Mouse (Mus musculus) CH12.LX (cell line): ENCODE data around the gene Rasl10a. TPM values are rescaled to one million over a fixed set of nuclear protein-coding genes. Genes with fewer than 3 reads are reported as not detected.

Source experiments
- DNase-seq: peaks from one replicate; pipeline ENCODE4 v3.0.0-alpha.2; 2013; ENCODE audit errors: extremely low read depth
- H3K27ac ChIP-seq: 2 replicates; pipeline ENCODE4 v1.5.1; 2012; ENCODE audit warnings: low read depth, mild to moderate bottlenecking, control low read depth, moderate library complexity; ENCODE audit not compliant: insufficient read depth
- H3K27me3 ChIP-seq: replicated peaks from 2 replicates; pipeline ENCODE3; 2012; ENCODE audit warnings: inconsistent platforms
- H3K36me3 ChIP-seq, 2 experiments: replicated peaks in 1 of 2; 2 replicates each; pipeline versions ENCODE3 to v1.6.1; 2012; ENCODE audit warnings: inconsistent platforms in 1 of 2, low read length in 1 of 2, mild to moderate bottlenecking in 1 of 2, mixed read lengths in 1 of 2, moderate library complexity in 1 of 2; ENCODE audit not compliant: control insufficient read depth in 1 of 2, insufficient read depth in 1 of 2
- H3K4me1 ChIP-seq, 2 experiments: 2 replicates each; pipeline ENCODE4 v1.6.1; 2012; ENCODE audit warnings: inconsistent platforms in 1 of 2, moderate library complexity in 1 of 2; ENCODE audit not compliant: insufficient read depth in 2 of 2, control insufficient read depth in 1 of 2
- H3K4me2 ChIP-seq: 2 replicates; pipeline ENCODE4 v1.6.1; 2012; ENCODE audit warnings: low read depth, mild to moderate bottlenecking, control low read depth; ENCODE audit not compliant: poor library complexity, insufficient read depth, severe bottlenecking
- H3K4me3 ChIP-seq, 3 experiments: fragments of 150-350 bp in 1 of 3; sonication (generic) in 1 of 3; replicated peaks in 1 of 3; 2 replicates each; pipeline versions ENCODE3 to v1.5.1; 2011 to 2012; ENCODE audit warnings: low read depth in 2 of 3, low read length in 2 of 3, mild to moderate bottlenecking in 2 of 3, moderate library complexity in 2 of 3, control low read depth in 1 of 3, improper control_type of control experiment in 1 of 3, inconsistent platforms in 1 of 3, mixed read lengths in 1 of 3; ENCODE audit not compliant: poor library complexity in 1 of 3
- H3K79me2 ChIP-seq: replicated peaks from 2 replicates; pipeline ENCODE4 v1.6.1; 2012; ENCODE audit warnings: mild to moderate bottlenecking, moderate library complexity; ENCODE audit not compliant: control insufficient read depth, poor library complexity, insufficient read depth, severe bottlenecking; ENCODE audit errors: extremely low read depth
- H3K9ac ChIP-seq: 2 replicates; pipeline ENCODE4 v1.6.1; 2012; ENCODE audit warnings: low read depth, mild to moderate bottlenecking, control low read depth, moderate library complexity; ENCODE audit not compliant: insufficient read depth
- H3K9me3 ChIP-seq: replicated peaks from 2 replicates; pipeline ENCODE3; 2012; ENCODE audit warnings: low read length, inconsistent platforms, mixed read lengths
- BHLHE40 ChIP-seq: IDR thresholded peaks from 2 replicates; pipeline ENCODE4 v1.6.1; 2011; ENCODE audit warnings: mild to moderate bottlenecking, low read depth, low read length, improper control_type of control experiment
- CHD1 ChIP-seq: IDR thresholded peaks from 2 replicates; pipeline ENCODE4 v1.6.1; 2012; ENCODE audit warnings: low read depth, low read length, improper control_type of control experiment, inconsistent platforms
- GABPA ChIP-seq: IDR thresholded peaks from 2 replicates; pipeline ENCODE4 v1.6.1; 2012; ENCODE audit warnings: low read depth, low read length, improper control_type of control experiment, inconsistent platforms; ENCODE audit not compliant: insufficient replicate concordance
- KAT2A ChIP-seq: IDR thresholded peaks from 2 replicates; pipeline ENCODE4 v1.6.1; 2012; ENCODE audit warnings: low read length, improper control_type of control experiment, inconsistent platforms; ENCODE audit not compliant: insufficient replicate concordance
- MAX ChIP-seq: IDR thresholded peaks from 2 replicates; pipeline ENCODE4 v1.6.1; 2011; ENCODE audit warnings: low read length, improper control_type of control experiment
- MAZ ChIP-seq: IDR thresholded peaks from 2 replicates; pipeline ENCODE4 v1.6.1; 2012; ENCODE audit warnings: low read depth, mild to moderate bottlenecking, inconsistent platforms, low read length, improper control_type of control experiment, moderate library complexity
- MYC ChIP-seq: IDR thresholded peaks from 2 replicates; pipeline ENCODE4 v1.6.1; 2011; ENCODE audit warnings: low read depth, mild to moderate bottlenecking, improper control_type of control experiment, low read length
- NELFE ChIP-seq: IDR thresholded peaks from 2 replicates; pipeline ENCODE4 v1.6.1; 2011; ENCODE audit warnings: low read depth, low read length, improper control_type of control experiment
- NRF1 ChIP-seq: IDR thresholded peaks from 2 replicates; pipeline ENCODE4 v1.6.1; 2014; ENCODE audit warnings: low read depth, mild to moderate bottlenecking, inconsistent platforms, low read length, improper control_type of control experiment, moderate library complexity
- PAX5 ChIP-seq: IDR thresholded peaks from 2 replicates; pipeline ENCODE4 v1.6.1; 2012; ENCODE audit warnings: low read length, inconsistent platforms, mixed read lengths
- POLR2A ChIP-seq: IDR thresholded peaks from 2 replicates; pipeline ENCODE4 v1.6.1; 2011; ENCODE audit warnings: low read depth, mild to moderate bottlenecking, improper control_type of control experiment, low read length
- POLR2AphosphoS2 ChIP-seq: IDR thresholded peaks from 2 replicates; pipeline ENCODE4 v1.6.1; 2011; ENCODE audit warnings: low read depth, low read length, improper control_type of control experiment
- RAD21 ChIP-seq: IDR thresholded peaks from 2 replicates; pipeline ENCODE4 v1.6.1; 2011; ENCODE audit warnings: low read depth, mild to moderate bottlenecking, low read length, improper control_type of control experiment, moderate library complexity
- SIN3A ChIP-seq: IDR thresholded peaks from 2 replicates; pipeline ENCODE4 v1.6.1; 2012; ENCODE audit warnings: low read length, improper control_type of control experiment, inconsistent platforms
- SMC3 ChIP-seq: IDR thresholded peaks from 2 replicates; pipeline ENCODE4 v1.6.1; 2011; ENCODE audit warnings: low read depth, low read length, improper control_type of control experiment
- USF2 ChIP-seq: conservative IDR thresholded peaks from 2 replicates; pipeline ENCODE4 v1.6.1; 2011; ENCODE audit warnings: low read depth, low read length, improper control_type of control experiment
- ZKSCAN1 ChIP-seq: IDR thresholded peaks from 2 replicates; pipeline ENCODE4 v1.6.1; 2012; ENCODE audit warnings: low read depth, inconsistent platforms, low read length, improper control_type of control experiment, borderline replicate concordance
- ZMIZ1 ChIP-seq: IDR thresholded peaks from 2 replicates; pipeline ENCODE4 v1.6.1; 2012; ENCODE audit warnings: low read depth, mild to moderate bottlenecking, inconsistent platforms, low read length, improper control_type of control experiment
- dilution Hi-C: fragments of 300-500 bp; cut with MboI; formaldehyde crosslinking; loops from 2 replicates; pipeline ENCODE4 v1.14.3; 2020; ENCODE audit warnings: low sequenced_read_pairs; ENCODE audit not compliant: extremely low pct_unique_long_range_greater_than_20kb, extremely low pct_ligation_motif_present
- in situ Hi-C: fragments of 300-500 bp; cut with MboI; formaldehyde crosslinking; loops from 3 replicates; pipeline ENCODE4 v1.14.3; 2019; ENCODE audit warnings: low sequenced_read_pairs, low pct_ligation_motif_present, low pct_unique_long_range_greater_than_20kb, mixed read lengths
- polyA plus RNA-seq: library from polyadenylated mRNA; unstranded; fragments of >175 nt; gene quantifications from 2 replicates; pipeline ENCODE4 v1.2.1, GENCODE M21; 2012; ENCODE audit warnings: low read depth; ENCODE audit not compliant: insufficient read length
- total RNA-seq, 2 experiments: library from RNA; depleted of rRNA; stranded (reverse); fragments of 300-350 nt in 1 of 2; fragments of >200 nt in 1 of 2; gene quantifications; 2 replicates each; pipeline ENCODE4 v1.2.3; 2012 to 2014

Gene Rasl10a
- total and polyA plus RNA-seq, 3 experiments, result 3.0 to 7.5 (median 6.5) TPM

DNA sequence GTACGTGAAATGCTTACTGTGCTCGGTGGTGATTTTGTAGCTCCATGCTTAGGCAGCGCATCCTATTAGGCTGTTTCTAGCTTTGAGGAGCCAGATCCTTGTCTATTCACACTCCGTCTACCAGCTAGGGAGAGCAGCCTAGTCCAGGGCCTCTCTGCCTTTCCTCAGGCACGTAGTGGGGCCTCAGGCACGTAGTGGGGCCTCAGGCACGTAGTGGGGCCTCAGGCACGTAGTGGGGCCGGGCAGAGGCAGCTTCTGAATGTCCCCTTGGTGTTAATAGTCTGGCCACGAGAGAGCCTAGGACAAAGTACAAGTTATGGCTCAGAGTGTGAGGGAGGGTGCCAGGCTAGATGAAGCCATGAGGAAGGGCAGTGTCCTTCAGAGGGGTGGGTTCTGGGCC lies 25.2 kb upstream of the Rasl10a start:
- Histone ChIP-seq H3K9me3 (no peaks in the 10 kb centered on the region), H3K36me3 (peaks cover 77 to 94% of the 10 kb centered on the region in 2 experiments), H3K9ac (no peak overlapping the region), H3K4me1 (no peaks in the 10 kb centered on the region), H3K4me3 (no peak overlapping the region), H3K27me3 (no peaks in the 10 kb centered on the region), H3K27ac (no peak overlapping the region), H3K79me2 (no peaks in the 10 kb centered on the region), H3K4me2 (no peak overlapping the region)
- dilution Hi-C loops (no loop called here), in situ Hi-C loops (no loop called here)
- TF ChIP-seq ZKSCAN1 (peak; percentile 90), BHLHE40 (no peak), NELFE (no peak), KAT2A (no peak)
- no peak for DNase-seq

DNA sequence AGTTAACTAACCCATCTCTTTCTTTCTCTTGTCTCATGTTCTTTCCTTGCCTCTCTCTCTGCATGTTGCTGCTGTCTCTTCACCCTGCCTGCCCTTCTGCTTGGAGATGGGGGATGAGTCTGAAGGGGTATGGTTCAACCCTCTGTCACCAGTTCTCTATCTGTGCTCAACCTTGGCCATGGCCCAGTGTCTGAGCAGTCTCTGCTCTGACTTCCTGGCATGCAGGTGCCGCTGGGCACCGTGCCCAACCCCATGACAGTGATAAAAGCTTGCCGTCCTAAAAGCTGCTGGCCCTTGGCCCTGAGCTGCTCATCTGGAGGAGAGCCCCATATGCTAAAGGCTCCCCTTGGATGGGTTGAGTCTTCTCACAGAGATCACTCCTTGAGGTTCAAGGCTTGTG lies 24.8 kb upstream of the Rasl10a start:
- Histone ChIP-seq H3K4me2 (no peak overlapping the region), H3K27me3 (no peaks in the 10 kb centered on the region), H3K9ac (no peak overlapping the region), H3K79me2 (no peaks in the 10 kb centered on the region), H3K4me3 (no peak overlapping the region), H3K36me3 (peaks cover 76 to 94% of the 10 kb centered on the region in 2 experiments), H3K9me3 (no peaks in the 10 kb centered on the region), H3K4me1 (no peaks in the 10 kb centered on the region), H3K27ac (no peak overlapping the region)
- dilution Hi-C loops (no loop called here), in situ Hi-C loops (no loop called here)
- no peak for TF ChIP-seq RAD21
- no peak for TF ChIP-seq ZMIZ1
- TF ChIP-seq GABPA, result no peak
- TF ChIP-seq KAT2A, result no peak
- TF ChIP-seq MYC, result no peak
- TF ChIP-seq POLR2A, result no peak
- no peak for TF ChIP-seq USF2
- no peak for TF ChIP-seq MAZ
- no peak for TF ChIP-seq SMC3
- TF ChIP-seq SIN3A, result no peak
- TF ChIP-seq POLR2AphosphoS2, result no peak
- DNase-seq, result no peak

DNA sequence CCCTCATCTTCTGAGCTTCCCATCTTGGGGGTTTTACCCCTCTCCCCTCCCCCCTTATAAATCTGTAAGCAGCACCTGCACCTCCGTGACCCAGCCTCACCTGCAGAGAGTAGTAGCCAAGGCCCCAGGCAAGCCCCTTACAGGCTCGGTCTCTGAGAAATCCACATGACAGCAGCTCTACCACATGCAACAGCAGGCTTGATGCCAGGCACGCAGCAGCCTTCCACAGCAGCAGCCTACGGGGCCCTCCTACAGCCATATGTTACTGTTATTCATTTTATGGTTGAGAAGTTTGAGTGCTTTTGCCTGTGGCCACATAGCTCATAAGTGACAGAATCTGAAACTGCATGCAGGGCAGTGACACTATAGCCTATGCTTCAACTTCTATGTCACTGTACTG lies 22.5 kb upstream of the Rasl10a start:
- H3K79me2 ChIP-seq, result no peaks in the 10 kb centered on the region
- no peak overlapping the region for H3K4me3 ChIP-seq
- no peak overlapping the region for H3K4me2 ChIP-seq
- no peak for DNase-seq
- in situ Hi-C loops, result no loop called here
- dilution Hi-C loops, result no loop called here
- H3K27me3 ChIP-seq, result no peaks in the 10 kb centered on the region
- no peak overlapping the region for H3K9ac ChIP-seq
- H3K4me1 ChIP-seq, result no peaks in the 10 kb centered on the region
- H3K27ac ChIP-seq, result no peak overlapping the region
- TF ChIP-seq NRF1, result no peak
- no peak for TF ChIP-seq POLR2A
- TF ChIP-seq CHD1, result no peak
- TF ChIP-seq PAX5, result no peak
- TF ChIP-seq SMC3, result no peak
- no peak for TF ChIP-seq GABPA
- TF ChIP-seq KAT2A, result no peak
- no peak for TF ChIP-seq MAX
- H3K36me3 ChIP-seq, result peaks cover 83 to 100% of the 10 kb centered on the region in 2 experiments
- H3K9me3 ChIP-seq, result no peaks in the 10 kb centered on the region
